Mouse (Mus musculus) leukemia stem cell, adult 10-12 weeks (primary cell): ENCODE measurements around the gene Olfr804. TPM values are rescaled to one million over a fixed set of nuclear protein-coding genes. Genes with fewer than 3 reads are reported as not detected.

Experiments used
- polyA plus RNA-seq: library from polyadenylated mRNA; stranded (reverse); fragments of >175 nt; gene quantifications from 2 replicates; pipeline ENCODE4 v1.2.3, GENCODE M21; 2012; ENCODE audit warnings: low replicate concordance

Gene Olfr804
- polyA plus RNA-seq = not detected in 2 replicates

DNA sequence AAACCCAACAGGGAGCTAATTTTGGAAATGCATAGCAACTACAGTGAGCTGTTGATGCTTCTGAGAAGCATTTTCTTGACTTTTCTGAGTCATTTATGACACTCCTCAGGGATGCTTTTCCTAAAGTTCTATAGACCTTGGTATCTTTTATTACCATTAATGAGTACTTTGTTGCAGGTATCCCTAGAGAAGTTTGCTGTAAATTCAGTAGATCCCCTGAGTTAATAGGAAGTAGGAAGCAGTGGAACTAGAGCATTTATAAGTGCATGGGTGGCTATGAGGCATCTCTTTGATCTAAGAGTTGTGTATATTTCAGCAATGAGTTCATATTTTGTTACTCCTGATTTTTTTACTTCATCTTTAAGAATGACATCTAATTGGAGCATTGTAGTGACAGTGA is at the start of gene Olfr804:
Gene Olfr804, plus strand, starts transcription at position 301 of the 400 bp plus-strand sequence.

DNA sequence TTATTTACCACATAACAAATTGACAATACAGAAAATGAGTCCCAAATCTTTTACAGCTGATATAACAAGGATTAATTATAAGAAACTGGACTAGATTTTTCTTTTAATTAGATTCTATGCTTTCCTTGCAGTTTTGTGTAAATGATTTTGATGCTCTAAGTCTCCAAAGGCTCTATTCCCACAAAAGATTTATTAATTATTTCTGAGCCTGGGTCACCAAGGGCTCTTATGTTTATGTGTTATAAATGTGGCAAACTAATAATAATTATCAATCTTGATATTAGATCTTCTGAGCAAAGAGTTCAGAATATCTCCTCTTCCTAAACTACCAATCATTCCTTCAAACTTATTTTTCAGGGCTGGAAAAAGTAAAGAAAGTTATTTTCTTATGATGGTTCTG is 45.6 kb upstream of the Olfr804 start, which contains the start of gene Olfr800:
Gene Olfr800, plus strand, starts transcription at position 301 of the 400 bp plus-strand sequence.

DNA sequence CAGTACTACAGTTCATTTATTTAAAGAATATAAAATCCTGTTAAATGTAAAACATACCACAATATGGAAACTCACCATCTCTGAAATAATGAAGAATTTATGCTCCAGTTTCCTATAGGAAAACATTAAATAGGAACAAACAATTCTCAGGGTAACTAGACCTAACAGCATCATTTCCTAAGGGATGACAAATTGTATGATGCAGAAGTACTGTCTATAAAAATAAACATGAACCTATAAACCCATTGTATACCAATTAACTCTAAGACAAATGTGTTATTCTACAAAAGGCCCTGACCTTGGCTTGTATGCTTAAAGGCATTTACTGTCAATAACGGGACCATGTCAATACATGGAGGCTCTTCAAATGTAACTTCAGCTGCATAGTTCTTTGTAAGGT is 29.2 kb upstream of the Olfr804 start, which contains the start of gene Olfr801:
Gene Olfr801, minus strand, starts transcription at position 101 of the 400 bp plus-strand sequence.

DNA sequence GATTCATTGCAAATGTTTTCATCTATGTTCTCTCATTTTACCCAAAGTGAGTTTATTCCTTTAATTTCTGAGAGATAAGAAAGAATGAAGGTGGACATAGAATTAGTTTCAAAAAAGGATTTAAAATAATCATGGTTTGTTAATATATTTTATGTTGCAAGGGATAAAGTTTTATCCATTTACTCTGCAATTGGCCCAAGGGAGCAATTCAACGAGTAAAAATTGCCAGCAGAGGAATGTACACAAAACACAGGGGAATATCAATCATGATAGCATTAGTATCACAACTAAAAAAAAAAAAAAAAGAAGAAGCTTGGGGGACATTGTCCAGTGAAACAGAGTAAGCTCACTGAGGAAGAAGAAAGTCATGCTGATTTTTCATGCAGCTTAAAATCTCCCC is 14.9 kb upstream of the Olfr804 start, which contains the start of gene Olfr802:
Gene Olfr802, minus strand, starts transcription at position 101 of the 400 bp plus-strand sequence.

DNA sequence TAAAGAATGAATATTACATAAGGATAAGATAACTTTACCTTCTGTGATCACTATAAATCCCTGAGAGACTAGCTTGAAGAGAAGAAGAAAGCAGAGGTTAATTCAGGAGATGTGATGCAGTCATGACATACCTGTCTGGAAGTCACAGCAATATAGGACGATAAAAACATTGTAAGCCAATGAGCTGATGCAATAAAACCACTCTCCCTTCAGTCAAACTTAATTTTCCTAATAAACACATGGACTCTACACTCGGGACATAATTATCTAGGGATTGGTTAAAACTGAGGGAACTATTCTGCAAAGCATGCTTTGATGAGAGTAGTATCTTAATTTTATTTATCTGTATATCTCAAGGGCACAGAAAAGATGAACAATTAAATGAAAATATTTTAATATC is 8.8 kb upstream of the Olfr804 start, which contains the start of gene Olfr803:
Gene Olfr803, minus strand, starts transcription at position 101 of the 400 bp plus-strand sequence.

DNA sequence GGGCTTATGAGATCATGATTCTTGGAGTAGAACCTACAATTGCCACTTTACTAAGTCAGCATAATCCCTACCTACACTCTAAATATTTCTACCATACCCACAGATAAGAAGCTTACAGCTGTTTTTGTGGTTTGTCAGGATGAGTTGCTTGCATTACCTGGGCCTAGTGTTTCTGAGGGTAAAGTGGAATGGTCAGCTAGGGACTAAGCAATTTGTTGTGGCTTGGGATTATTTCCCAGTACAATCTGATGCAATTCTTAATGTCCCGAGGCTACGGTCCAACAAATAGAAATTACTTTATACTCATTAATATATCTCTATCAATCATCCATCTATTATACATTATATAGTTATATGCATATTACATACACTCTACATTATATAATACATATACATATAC is 26.3 kb downstream of the Olfr804 start, which contains the start of gene Olfr805:
Gene Olfr805, minus strand, starts transcription at position 101 of the 400 bp plus-strand sequence.

DNA sequence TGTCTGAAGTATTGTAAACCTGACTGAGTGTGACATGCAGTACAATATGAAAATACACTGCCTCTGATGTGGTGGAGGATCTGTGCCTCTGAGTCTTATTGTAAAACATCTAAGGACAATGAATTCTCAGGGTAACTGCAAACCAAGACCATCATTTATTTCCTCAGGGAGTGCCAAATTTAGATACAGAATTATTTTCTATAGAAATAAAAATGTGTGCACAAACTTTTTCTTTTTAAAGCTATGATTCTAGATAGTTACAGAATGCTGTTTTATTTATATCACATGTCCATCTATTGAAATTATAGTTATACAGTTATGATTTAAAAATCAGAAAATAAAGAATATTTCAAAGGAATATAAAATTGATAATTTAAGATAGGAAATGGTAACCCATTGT is 38.8 kb downstream of the Olfr804 start, which contains the start of gene Olfr806:
Gene Olfr806, minus strand, starts transcription at position 101 of the 400 bp plus-strand sequence.

DNA sequence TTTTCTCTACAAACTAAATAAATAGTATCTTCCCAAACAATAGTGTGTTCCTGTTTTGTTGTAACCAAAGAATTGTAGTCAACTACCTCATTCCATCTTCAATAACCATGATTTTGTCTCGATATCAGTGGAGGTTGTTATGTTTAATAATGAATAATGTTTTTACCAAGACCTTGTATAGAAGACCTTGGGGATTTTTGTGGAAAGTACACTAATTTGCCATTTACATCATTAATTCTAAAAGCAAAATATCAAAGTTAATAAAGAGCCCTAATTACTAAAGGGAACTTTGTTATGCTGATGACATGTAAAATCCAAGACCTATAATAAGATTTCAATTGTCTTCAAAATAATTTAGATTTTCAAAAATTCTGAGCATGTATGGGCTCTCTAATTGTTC is 54.7 kb downstream of the Olfr804 start, which contains the start of gene Olfr807:
Gene Olfr807, minus strand, starts transcription at position 101 of the 400 bp plus-strand sequence.

Other genes with a start within 250 kb of the Olfr804 start
- not detected in 2 replicates for gene Olfr787, start 241.3 kb upstream of the Olfr804 start, polyA plus RNA-seq
- gene Olfr788, start 232.2 kb upstream of the Olfr804 start, polyA plus RNA-seq = not detected in 2 replicates
- gene Olfr789, start 218.5 kb upstream of the Olfr804 start, polyA plus RNA-seq = not detected in 2 replicates
- gene Olfr790, start 204.7 kb upstream of the Olfr804 start, polyA plus RNA-seq = not detected in 2 replicates
- gene Olfr791, start 181.4 kb upstream of the Olfr804 start, polyA plus RNA-seq = not detected in 2 replicates
- gene Olfr792, start 164.0 kb upstream of the Olfr804 start, polyA plus RNA-seq = not detected in 2 replicates
- not detected in 2 replicates for gene Olfr794, start 135.6 kb upstream of the Olfr804 start, polyA plus RNA-seq
- not detected in 2 replicates for gene Olfr796, start 90.6 kb upstream of the Olfr804 start, polyA plus RNA-seq
- gene Olfr798, start 75.3 kb upstream of the Olfr804 start, polyA plus RNA-seq = not detected in 2 replicates
- not detected in 2 replicates for gene Olfr799, start 65.7 kb upstream of the Olfr804 start, polyA plus RNA-seq
- gene Olfr800, start 45.5 kb upstream of the Olfr804 start, polyA plus RNA-seq = not detected in 2 replicates
- gene Olfr801, start 29.3 kb upstream of the Olfr804 start, polyA plus RNA-seq = 0.06 TPM in 1 of 2 replicates, not detected in the other
- 0.05 TPM in 1 of 2 replicates, not detected in the other for gene Olfr802, start 15.0 kb upstream of the Olfr804 start, polyA plus RNA-seq
- gene Olfr803, start 8.9 kb upstream of the Olfr804 start, polyA plus RNA-seq = not detected in 2 replicates
- not detected in 2 replicates for gene Olfr805, start 26.2 kb downstream of the Olfr804 start, polyA plus RNA-seq
- not detected in 2 replicates for gene Olfr806, start 38.7 kb downstream of the Olfr804 start, polyA plus RNA-seq
- not detected in 2 replicates for gene Olfr807, start 54.6 kb downstream of the Olfr804 start, polyA plus RNA-seq
- not detected in 2 replicates for gene Olfr808, start 62.3 kb downstream of the Olfr804 start, polyA plus RNA-seq
- gene Olfr809, start 71.4 kb downstream of the Olfr804 start, polyA plus RNA-seq = not detected in 2 replicates
- not detected in 2 replicates for gene Olfr810, start 91.7 kb downstream of the Olfr804 start, polyA plus RNA-seq
- not detected in 2 replicates for gene Olfr811, start 101.2 kb downstream of the Olfr804 start, polyA plus RNA-seq
- not detected in 2 replicates for gene Olfr812, start 142.9 kb downstream of the Olfr804 start, polyA plus RNA-seq
- not detected in 2 replicates for gene Olfr813, start 152.2 kb downstream of the Olfr804 start, polyA plus RNA-seq
- gene Olfr814, start 176.6 kb downstream of the Olfr804 start, polyA plus RNA-seq = not detected in 2 replicates
- not detected in 2 replicates for gene Olfr815, start 202.7 kb downstream of the Olfr804 start, polyA plus RNA-seq
- gene Olfr816, start 212.4 kb downstream of the Olfr804 start, polyA plus RNA-seq = not detected in 2 replicates
- gene Olfr818, start 245.9 kb downstream of the Olfr804 start, polyA plus RNA-seq = not detected in 2 replicates